Mouse (Mus musculus) myocyte (in vitro differentiated cells): ENCODE results near the gene Naxe.

Experiments used
- CEBPB ChIP-seq: IDR thresholded peaks from 2 replicates; pipeline ENCODE4 v1.6.1; 2011; ENCODE audit warnings: mild to moderate bottlenecking, moderate library complexity; ENCODE audit not compliant: poor library complexity, insufficient read depth, severe bottlenecking
- E2F4 ChIP-seq: IDR thresholded peaks from one replicate; pipeline ENCODE4 v1.6.1; 2011; ENCODE audit warnings: mild to moderate bottlenecking, control low read depth, moderate library complexity; ENCODE audit not compliant: insufficient read depth
- MAX ChIP-seq: IDR thresholded peaks from one replicate; pipeline ENCODE4 v1.6.1; 2011; ENCODE audit warnings: low read depth, mild to moderate bottlenecking, control low read depth
- POLR2A ChIP-seq: IDR thresholded peaks from one replicate; pipeline ENCODE4 v1.6.1; 2011; ENCODE audit warnings: low read depth, mild to moderate bottlenecking, control low read depth, moderate library complexity; ENCODE audit not compliant: insufficient read length

GRCm38 (mm10) chr3:88074766-88075165 is 16.5 kb upstream of the Naxe start:
- no peak for TF ChIP-seq POLR2A
- no peak for TF ChIP-seq E2F4
- TF ChIP-seq MAX = no peak
- no peak for TF ChIP-seq CEBPB
